Mouse (Mus musculus) liver, postnatal 0 days (tissue): Measurements from ENCODE around the gene Pex26. TPM values are rescaled to one million over a fixed set of nuclear protein-coding genes. Genes with fewer than 3 reads are reported as not detected.

Source experiments
- ATAC-seq: fragments of 200-750 bp; cut with Nextera tagmentation; 2 replicates; pipeline ENCODE4 v1.8.0; 2017; ENCODE audit warnings: mild to moderate bottlenecking, moderate library complexity
- DNase-seq: peaks from one replicate; pipeline ENCODE4 v3.0.0-alpha.2; 2016
- H3K27ac ChIP-seq: fragments of 300-500 bp; sonication (generic); 2 replicates; pipeline ENCODE4 v1.5.1; 2014; ENCODE audit warnings: antibody characterized with exemption, moderate library complexity, mild to moderate bottlenecking, low read depth
- H3K27me3 ChIP-seq: fragments of 300-500 bp; sonication (generic); 2 replicates; pipeline ENCODE4 v1.6.1; 2014; ENCODE audit warnings: low read length, control low read depth, mixed read lengths; ENCODE audit not compliant: insufficient read depth
- H3K36me3 ChIP-seq: fragments of 300-500 bp; sonication (generic); replicated peaks from 2 replicates; pipeline ENCODE4 v1.6.1; 2014; ENCODE audit warnings: mild to moderate bottlenecking, control low read depth, low read length, moderate library complexity, mixed read lengths; ENCODE audit not compliant: insufficient read depth
- H3K4me1 ChIP-seq: fragments of 300-500 bp; sonication (generic); 2 replicates; pipeline ENCODE4 v1.6.1; 2014; ENCODE audit warnings: antibody characterized with exemption, mild to moderate bottlenecking, control low read depth; ENCODE audit not compliant: insufficient read depth
- H3K4me2 ChIP-seq: fragments of 300-500 bp; sonication (generic); 2 replicates; pipeline ENCODE4 v1.6.1; 2014; ENCODE audit warnings: low read depth, mild to moderate bottlenecking, low read length, moderate library complexity, mixed read lengths
- H3K4me3 ChIP-seq: fragments of 300-500 bp; sonication (generic); 2 replicates; pipeline ENCODE4 v1.5.1; 2014; ENCODE audit warnings: low read depth, low read length
- H3K9ac ChIP-seq: fragments of 300-500 bp; sonication (generic); replicated peaks from 2 replicates; pipeline ENCODE4 v1.6.1; 2014; ENCODE audit warnings: mild to moderate bottlenecking, moderate library complexity
- H3K9me3 ChIP-seq: fragments of 300-500 bp; sonication (generic); 2 replicates; pipeline ENCODE4 v1.6.1; 2016; ENCODE audit warnings: mild to moderate bottlenecking, control low read depth, low read length, mixed read lengths
- CTCF ChIP-seq: sonication (generic); IDR thresholded peaks from 2 replicates; pipeline ENCODE4 v1.5.1; 2016; ENCODE audit warnings: antibody characterized with exemption, low read depth
- EP300 ChIP-seq: IDR thresholded peaks from 2 replicates; pipeline ENCODE4 v1.6.1; 2016; ENCODE audit warnings: antibody characterized with exemption, low read depth, mild to moderate bottlenecking
- WGBS: fragments of 180-500 bp; shearing (Covaris S2); extraction: QIAGEN DNeasy Blood & Tissue Kit; methylation state at CpG from one replicate; pipeline ENCODE4 v1.1.7; 2014; ENCODE audit not compliant: insufficient replicate concordance; 5-methylcytosine and 5-hydroxymethylcytosine counted together
- polyA plus RNA-seq: library from polyadenylated mRNA; unstranded; fragments of >200 nt; fragmentation: Nextera tagmentation; extraction: Ambion mirVana; gene quantifications from 2 replicates; pipeline ENCODE4 v1.2.1, GENCODE M21; 2015

The Pex26 gene
- polyA plus RNA-seq, 1 experiment from 2014 or later = 4.2 TPM

- H3K9me3 ChIP-seq = no peaks in the 10 kb centered on the region
- 62% methylated on average over 7 of the region's 7 CpGs for WGBS
- no peak overlapping the region for H3K27ac ChIP-seq
- TF ChIP-seq CTCF (no peak), EP300 (no peak)
- DNase-seq (no peak), ATAC-seq (no peak)
- H3K4me2 ChIP-seq = no peak overlapping the region
- no peaks in the 10 kb centered on the region for H3K36me3 ChIP-seq
- no peak overlapping the region for H3K9ac ChIP-seq
- no peak overlapping the region for H3K4me3 ChIP-seq
- peaks cover 21% of the 10 kb centered on the region for H3K4me1 ChIP-seq
- H3K27me3 ChIP-seq = no peaks in the 10 kb centered on the region
These were observed 41.2 kb upstream of the Pex26 start for GRCm38 (mm10) chr6:121142298-121142697.

GRCm38 (mm10) chr6:121143439-121143838 lies 40.0 kb upstream of the Pex26 start:
- Histone ChIP-seq H3K27ac (peak overlapping the region; percentile 69), H3K4me1 (peaks cover 18% of the 10 kb centered on the region), H3K36me3 (no peaks in the 10 kb centered on the region), H3K9ac (no peak overlapping the region), H3K4me2 (0 out of 2 replicates have a peak overlapping the region, but pooled peaks have one; percentile 20), H3K27me3 (no peaks in the 10 kb centered on the region), H3K9me3 (no peaks in the 10 kb centered on the region), H3K4me3 (no peak overlapping the region)
- peak; percentile 64 for DNase-seq
- peak; percentile 72; the same call in 1 of the 2 replicates for TF ChIP-seq EP300
- TF ChIP-seq CTCF = no peak
- WGBS = 51% methylated on average over 8 of the region's 8 CpGs
- peak; percentile 94 for ATAC-seq

DNA sequence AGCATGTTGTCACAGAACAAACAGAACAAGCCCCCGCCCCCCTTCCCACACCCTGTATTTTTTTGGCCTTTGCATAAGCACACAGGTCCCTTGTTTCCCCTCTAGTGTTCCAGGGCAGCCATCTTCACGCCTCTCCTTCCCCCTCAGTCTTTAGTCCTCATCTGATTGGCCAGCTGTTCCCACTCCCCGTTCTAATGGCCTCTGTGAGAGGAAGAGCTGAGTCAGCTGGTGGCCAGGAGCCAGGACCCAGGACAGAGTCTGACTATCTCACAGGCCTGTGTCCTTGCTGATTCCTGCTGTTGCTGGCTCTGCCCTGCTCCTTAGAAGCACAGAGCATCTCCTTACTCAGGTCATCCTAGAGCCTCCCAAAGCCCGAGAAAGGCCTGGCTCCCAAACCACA lies 39.4 kb upstream of the Pex26 start:
- Histone ChIP-seq H3K4me1 (peaks cover 16% of the 10 kb centered on the region), H3K9ac (peak overlapping the region; percentile 16; the same call in 1 of the 2 replicates), H3K27ac (peak overlapping the region; percentile 69), H3K4me2 (peak overlapping the region; percentile 20; the same call in 1 of the 2 replicates), H3K27me3 (no peaks in the 10 kb centered on the region), H3K36me3 (no peaks in the 10 kb centered on the region), H3K4me3 (no peak overlapping the region), H3K9me3 (no peaks in the 10 kb centered on the region)
- 45% methylated on average over 4 of the region's 4 CpGs for WGBS
- DNase-seq (peak; percentile 81), ATAC-seq (peak; percentile 90)
- TF ChIP-seq EP300 = no peak
- TF ChIP-seq CTCF = no peak

- ATAC-seq = no peak
- DNase-seq = no peak
- Histone ChIP-seq H3K9me3 (no peaks in the 10 kb centered on the region), H3K27me3 (no peaks in the 10 kb centered on the region), H3K4me2 (no peak overlapping the region), H3K27ac (no peak overlapping the region; the same call in 1 of the 2 replicates), H3K36me3 (no peaks in the 10 kb centered on the region), H3K9ac (no peak overlapping the region), H3K4me1 (peaks cover 16% of the 10 kb centered on the region), H3K4me3 (no peak overlapping the region)
- WGBS = 76% methylated on average over 13 of the region's 13 CpGs
- TF ChIP-seq EP300 (no peak), CTCF (no peak)
These were observed 38.4 kb upstream of the Pex26 start for GRCm38 (mm10) chr6:121145010-121145604.

DNA sequence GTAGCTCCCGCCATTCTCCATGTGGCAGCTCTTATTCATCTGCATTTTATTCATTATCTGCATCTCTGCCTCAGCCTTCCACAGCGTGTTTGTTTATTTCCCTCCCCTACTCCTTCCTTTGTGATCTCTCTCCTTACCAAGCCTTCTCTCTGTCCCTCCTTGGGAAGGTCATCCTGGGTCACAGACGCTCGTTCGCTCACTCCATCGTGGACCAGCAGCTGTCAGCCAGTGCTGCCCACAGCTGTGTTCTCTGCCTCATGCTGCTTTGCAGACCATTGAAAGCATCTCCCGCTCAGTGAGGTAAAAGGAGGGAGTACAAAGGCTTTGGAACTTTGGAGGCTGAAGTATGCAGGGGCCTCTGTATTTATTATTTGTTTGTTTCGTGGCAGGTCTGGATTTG lies 37.6 kb upstream of the Pex26 start:
- WGBS = 82% methylated on average over 8 of the region's 8 CpGs
- H3K9me3 ChIP-seq = no peaks in the 10 kb centered on the region

DNA sequence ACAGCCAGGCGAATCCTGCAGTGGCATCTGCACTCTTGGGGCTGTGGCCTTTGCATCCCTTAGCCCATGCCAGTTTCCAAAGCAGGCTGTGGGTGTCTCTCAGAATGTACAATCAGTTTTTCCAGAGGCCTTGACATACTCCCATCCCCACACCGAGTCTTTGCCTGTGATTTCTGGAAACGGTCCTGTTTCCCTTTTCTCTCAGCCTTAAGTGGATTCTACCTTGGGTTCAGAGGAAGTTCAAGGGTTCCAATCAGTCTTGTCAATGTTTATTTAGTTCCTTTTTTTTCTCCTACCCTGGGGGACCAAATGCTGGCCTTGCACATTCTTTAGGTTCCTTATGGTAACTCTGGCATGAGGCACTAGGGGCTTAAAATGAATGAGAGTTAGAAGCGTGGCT lies 36.7 kb upstream of the Pex26 start:
- Histone ChIP-seq H3K4me2 (no peak overlapping the region), H3K4me3 (no peak overlapping the region), H3K27ac (no peak overlapping the region), H3K4me1 (peaks cover 16% of the 10 kb centered on the region), H3K9ac (no peak overlapping the region), H3K9me3 (no peaks in the 10 kb centered on the region), H3K36me3 (no peaks in the 10 kb centered on the region), H3K27me3 (no peaks in the 10 kb centered on the region)
- no peak for ATAC-seq
- 38% methylated on average over 4 of the region's 4 CpGs for WGBS
- TF ChIP-seq EP300 (no peak), CTCF (no peak)
- no peak for DNase-seq

More for the DNA sequence above, 37.6 kb upstream of the Pex26 start:
- H3K27ac ChIP-seq = no peak overlapping the region
- H3K36me3 ChIP-seq = no peaks in the 10 kb centered on the region
- H3K4me1 ChIP-seq = peaks cover 16% of the 10 kb centered on the region
- H3K4me2 ChIP-seq = no peak overlapping the region
- TF ChIP-seq EP300 = no peak
- TF ChIP-seq CTCF = no peak
- DNase-seq (no peak), ATAC-seq (no peak)
- H3K4me3 ChIP-seq = no peak overlapping the region
- H3K27me3 ChIP-seq = no peaks in the 10 kb centered on the region
- no peak overlapping the region for H3K9ac ChIP-seq
